Mouse (Mus musculus) activated CD4-positive, CD25-positive, alpha-beta regulatory T cell, adult 4 months (primary cell): Measurements from ENCODE around the gene Omt2a. TPM values are rescaled to one million over a fixed set of nuclear protein-coding genes. Genes with fewer than 3 reads are reported as not detected.
A peak's percentile ranks its signal among the peaks of the same experiment; 100 is the strongest.
"Not testable (repeated sequence)": the region's sequence is repeated elsewhere in the genome, so short reads cannot be mapped to it uniquely, and the experiment has no call there.

Source experiments
- ATAC-seq: one replicate; pipeline ENCODE4 v1.8.0; 2017
- polyA plus RNA-seq, 2 experiments: library from polyadenylated mRNA; unstranded; fragments of 100-300 nt; shearing (Covaris generic); gene quantifications; one replicate each; pipeline ENCODE4 v1.2.1; 2017

Gene Omt2a
- polyA plus RNA-seq, 2 experiments from 2014 or later: not detected

DNA sequence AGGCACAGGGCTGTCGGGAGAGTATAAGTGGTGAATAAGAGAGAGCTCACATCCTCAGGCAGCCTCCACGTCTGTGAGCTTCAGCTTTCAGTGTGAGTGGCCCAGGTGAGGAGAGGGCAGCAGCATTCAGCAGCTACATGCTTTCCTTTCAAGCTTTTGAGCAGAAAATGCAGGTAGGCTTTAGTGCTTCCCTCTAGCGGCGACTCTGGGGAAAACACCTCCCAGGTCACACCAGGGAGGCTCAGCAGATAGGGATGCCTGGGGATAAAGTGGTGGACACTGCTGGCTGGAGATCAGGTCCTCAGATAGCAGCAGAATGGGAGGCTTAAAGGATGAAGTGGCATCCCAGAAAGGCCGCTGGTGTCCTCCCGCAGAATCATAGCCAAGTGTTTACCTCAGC, 18.5 kb downstream of the Omt2a start:
- ATAC-seq: peak; percentile 43

DNA sequence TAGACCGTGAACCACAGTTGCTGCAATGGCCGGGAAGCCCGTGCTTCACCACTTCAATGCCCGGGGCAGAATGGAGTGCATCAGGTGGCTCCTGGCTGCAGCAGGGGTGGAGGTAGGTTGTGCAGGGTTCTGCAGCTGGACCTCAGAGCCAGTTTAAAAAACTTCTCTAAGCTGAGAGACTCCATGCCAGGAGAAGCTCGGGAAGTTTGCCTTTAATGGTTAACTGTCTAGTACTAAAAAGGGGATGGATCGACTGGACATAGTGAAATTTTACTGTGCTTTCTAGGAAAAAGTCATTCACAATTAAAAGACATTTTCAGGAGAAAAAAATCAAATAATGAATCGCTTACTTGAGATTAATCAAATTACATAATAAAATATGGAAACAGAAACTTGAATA, 19.8 kb downstream of the Omt2a start:
- not testable (repeated sequence) for ATAC-seq

DNA sequence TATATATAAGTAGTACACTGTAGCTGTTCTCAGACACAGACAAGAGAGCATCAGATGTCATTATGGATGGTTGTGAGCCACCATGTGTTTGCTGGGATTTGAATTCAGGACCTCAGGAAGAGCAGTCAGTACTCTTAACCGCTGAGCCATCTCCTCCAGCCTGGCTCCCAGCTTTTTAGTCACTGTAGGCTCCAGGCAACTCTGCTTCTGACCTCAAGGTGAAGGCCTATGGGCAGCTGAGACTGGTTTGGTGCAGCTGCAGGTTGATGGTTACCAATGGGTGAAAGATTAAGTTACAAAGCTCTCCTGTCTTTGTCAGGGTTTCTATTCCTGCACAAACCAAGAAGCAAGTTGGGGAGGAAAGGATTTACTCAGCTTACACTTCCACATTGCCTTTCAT, 20.9 kb downstream of the Omt2a start:
- ATAC-seq: not testable (repeated sequence)

DNA sequence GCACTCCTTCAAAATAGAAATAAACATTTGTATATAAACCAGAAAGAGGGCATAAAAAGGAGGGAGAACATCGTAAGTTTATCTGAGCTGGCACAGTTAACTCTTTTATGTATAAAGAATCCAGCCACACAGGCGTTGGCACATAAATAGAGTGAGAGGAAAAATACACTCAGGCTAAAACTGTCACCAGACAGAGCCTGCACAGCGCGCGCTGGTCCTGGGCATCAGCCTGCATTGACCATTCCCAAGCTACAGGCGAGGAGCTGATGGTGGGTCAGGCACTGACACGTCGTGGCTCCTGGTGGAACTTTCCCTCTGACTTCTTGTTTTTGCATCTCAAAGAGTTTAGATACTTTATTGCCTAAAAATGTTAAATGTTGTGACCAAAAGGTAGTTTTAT, 22.1 kb downstream of the Omt2a start:
- not testable (repeated sequence) for ATAC-seq

DNA sequence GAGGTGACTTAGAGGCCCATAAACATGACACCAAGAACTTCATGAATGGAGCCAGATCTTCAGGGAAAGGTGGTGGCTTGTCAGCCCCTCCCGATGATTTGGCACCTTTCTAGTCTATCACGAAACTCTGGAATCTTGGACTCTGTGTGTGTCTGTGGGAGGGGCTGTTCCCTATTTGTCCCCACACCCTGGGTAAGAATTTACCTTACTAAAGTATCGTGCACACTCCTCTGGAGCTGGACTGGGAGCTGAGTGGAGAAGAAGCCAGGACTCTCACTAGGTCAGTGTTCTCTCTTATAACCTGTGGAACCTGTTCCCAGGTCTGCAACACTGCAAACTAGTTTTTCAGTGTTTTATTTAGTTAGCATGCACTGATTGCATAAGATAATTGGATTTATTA, 24.9 kb downstream of the Omt2a start, which contains the start of gene Gm10639:
Gene Gm10639, plus strand, starts transcription at position 201 of the 400 bp plus-strand sequence.
- ATAC-seq: not testable (repeated sequence)

DNA sequence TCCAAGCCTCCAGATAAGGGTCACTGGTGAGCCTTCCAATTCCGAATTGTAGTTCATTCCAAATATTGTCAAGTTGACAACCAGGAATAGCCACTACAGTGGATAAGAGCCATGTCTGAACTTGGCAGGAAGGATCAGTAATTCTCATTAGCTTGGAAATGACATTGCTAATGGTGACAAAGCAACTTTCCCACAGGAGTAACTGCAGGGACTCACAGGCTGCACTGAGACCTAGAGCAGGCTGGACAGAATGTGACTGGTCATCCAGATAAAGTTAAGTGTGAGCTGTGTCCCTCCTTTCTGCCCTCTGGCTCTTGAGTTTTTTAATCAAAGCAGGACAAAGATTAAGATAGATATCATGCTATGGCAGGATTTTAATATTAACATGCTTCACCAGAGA, 25.5 kb downstream of the Omt2a start:
- ATAC-seq: not testable (repeated sequence)

DNA sequence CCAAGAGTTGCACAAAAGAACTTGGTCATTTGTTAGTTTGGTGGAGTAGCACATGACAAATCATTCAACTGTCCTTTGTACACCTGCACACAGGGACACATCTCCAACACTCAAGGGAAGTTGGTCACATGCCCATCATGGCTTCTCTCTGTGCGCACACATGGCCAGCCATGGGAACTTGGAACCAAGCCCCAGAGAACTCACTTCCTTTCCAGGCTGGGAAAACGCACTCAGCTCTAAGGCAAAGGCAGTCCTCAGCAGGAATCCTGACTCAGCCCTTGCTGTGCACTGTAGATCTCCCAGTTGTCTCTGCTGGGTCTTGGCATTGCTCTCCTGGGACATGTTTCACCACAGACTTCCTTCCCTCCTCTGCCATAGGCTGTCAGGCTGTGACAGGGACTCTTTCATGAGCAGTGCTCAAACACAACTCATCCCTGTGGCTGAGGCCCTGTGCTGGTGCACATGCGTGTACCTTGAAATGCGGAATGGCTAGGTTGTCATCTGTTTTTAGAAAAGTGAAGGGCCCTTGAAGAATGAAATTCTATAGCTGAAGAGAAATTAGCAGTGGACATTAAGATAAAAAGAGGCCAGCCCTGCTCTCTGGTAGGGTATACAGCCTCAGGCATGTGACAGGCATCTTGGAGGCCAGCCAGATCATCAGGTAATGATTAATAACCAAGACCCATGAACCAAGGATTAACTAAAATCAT, 32.4 kb downstream of the Omt2a start:
- ATAC-seq: not testable (repeated sequence)

DNA sequence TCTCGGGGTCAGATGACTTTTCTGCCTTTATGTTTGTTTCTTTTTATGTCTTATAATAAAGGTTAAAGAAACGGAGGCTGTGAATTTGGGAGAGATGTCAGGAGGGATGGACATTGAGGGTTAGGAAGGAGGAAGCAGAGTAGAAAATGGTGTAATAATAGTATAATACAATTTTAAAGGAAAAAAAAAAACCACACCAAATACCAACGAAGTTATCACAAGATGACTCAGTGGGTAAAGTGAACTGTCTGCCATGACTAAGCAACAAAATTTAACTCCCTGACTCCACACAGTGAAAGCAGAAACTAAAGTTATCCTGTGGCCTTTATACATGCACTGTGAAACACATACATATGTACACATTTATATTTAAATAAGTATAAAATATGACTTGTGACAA, 43.7 kb downstream of the Omt2a start:
- ATAC-seq: not testable (repeated sequence)

Other genes starting within 250 kb of the Omt2a start
- gene Fbxo9, start 205.7 kb downstream of the Omt2a start, polyA plus RNA-seq: 10 to 100 TPM; 18.0 to 20.3 TPM
- 1 to 10 TPM; 8.1 to 9.5 TPM for gene Ick, start 205.6 kb downstream of the Omt2a start, polyA plus RNA-seq
- gene Gsta4, start 132.0 kb downstream of the Omt2a start, polyA plus RNA-seq: 10 to 100 TPM; 22.3 to 23.5 TPM
- gene Gsta1, start 84.1 kb downstream of the Omt2a start, polyA plus RNA-seq: not detected
- gene Gm3776, start 57.7 kb downstream of the Omt2a start, polyA plus RNA-seq: not detected
- gene Gm10639, start 24.9 kb downstream of the Omt2a start, polyA plus RNA-seq: not detected
- gene Omt2b, start 12.8 kb upstream of the Omt2a start, polyA plus RNA-seq: not detected
- not detected for gene Gsta2, start 41.0 kb upstream of the Omt2a start, polyA plus RNA-seq
- gene Dppa5a, start 53.4 kb upstream of the Omt2a start, polyA plus RNA-seq: not detected
- under 1 TPM in 1 of 2 experiments, not detected in 1; 0.16 TPM for gene Ooep, start 63.9 kb upstream of the Omt2a start, polyA plus RNA-seq
- gene Ddx43, start 81.0 kb upstream of the Omt2a start, polyA plus RNA-seq: 1 to 10 TPM; 2.7 to 3.1 TPM
- 1 to 10 TPM; 2.6 to 3.4 TPM for gene Cgas, start 128.4 kb upstream of the Omt2a start, polyA plus RNA-seq
- gene Mto1, start 133.4 kb upstream of the Omt2a start, polyA plus RNA-seq: 10 to 100 TPM; 11.6 to 14.8 TPM
- not detected for gene Gm17324, start 134.0 kb upstream of the Omt2a start, polyA plus RNA-seq
- gene Eef1a1, start 174.4 kb upstream of the Omt2a start, polyA plus RNA-seq: over 10,000 TPM; 10,605 to 11,851 TPM